Mouse (Mus musculus) forebrain, embryonic 12.5 days (tissue): Measurements from ENCODE around the gene Cd46. TPM values are rescaled to one million over a fixed set of nuclear protein-coding genes. Genes with fewer than 3 reads are reported as not detected.

Source experiments
- ATAC-seq: fragments of 200-750 bp; cut with Nextera tagmentation; 2 replicates; pipeline ENCODE4 v1.8.0; 2017; ENCODE audit warnings: moderate TSS enrichment; ENCODE audit not compliant: low FRiP score
- H3K27ac ChIP-seq: fragments of 300-500 bp; sonication (generic); 2 replicates; pipeline ENCODE4 v1.5.1; 2016; ENCODE audit warnings: mild to moderate bottlenecking
- H3K27me3 ChIP-seq: fragments of 300-500 bp; sonication (generic); 2 replicates; pipeline ENCODE4 v1.6.1; 2016; ENCODE audit warnings: mild to moderate bottlenecking
- H3K36me3 ChIP-seq: fragments of 300-500 bp; sonication (generic); replicated peaks from 2 replicates; pipeline ENCODE4 v1.6.1; 2016; ENCODE audit warnings: mild to moderate bottlenecking
- H3K4me1 ChIP-seq: fragments of 300-500 bp; sonication (generic); 2 replicates; pipeline ENCODE4 v1.6.1; 2016
- H3K4me2 ChIP-seq: fragments of 300-500 bp; sonication (generic); 2 replicates; pipeline ENCODE4 v1.6.1; 2016; ENCODE audit warnings: mild to moderate bottlenecking, moderate library complexity
- H3K4me3 ChIP-seq: fragments of 300-500 bp; sonication (generic); replicated peaks from 2 replicates; pipeline ENCODE4 v1.5.1; 2016; ENCODE audit warnings: mild to moderate bottlenecking
- H3K9ac ChIP-seq: fragments of 300-500 bp; sonication (generic); 2 replicates; pipeline ENCODE4 v1.6.1; 2016; ENCODE audit warnings: mild to moderate bottlenecking
- H3K9me3 ChIP-seq: fragments of 300-500 bp; sonication (generic); 2 replicates; pipeline ENCODE4 v1.6.1; 2016
- WGBS: fragments of 180-500 bp; shearing (Covaris S2); methylation state at CpG from one replicate; pipeline ENCODE4 v1.1.7; 2016; 5-methylcytosine and 5-hydroxymethylcytosine counted together
- polyA plus RNA-seq: library from polyadenylated mRNA; unstranded; fragments of >200 nt; fragmentation: Nextera tagmentation; extraction: Ambion mirVana; gene quantifications from 2 replicates; pipeline ENCODE4 v1.2.1, GENCODE M21; 2016

The Cd46 gene
- polyA plus RNA-seq, 1 experiment from 2014 or later, result 1.4 TPM

DNA sequence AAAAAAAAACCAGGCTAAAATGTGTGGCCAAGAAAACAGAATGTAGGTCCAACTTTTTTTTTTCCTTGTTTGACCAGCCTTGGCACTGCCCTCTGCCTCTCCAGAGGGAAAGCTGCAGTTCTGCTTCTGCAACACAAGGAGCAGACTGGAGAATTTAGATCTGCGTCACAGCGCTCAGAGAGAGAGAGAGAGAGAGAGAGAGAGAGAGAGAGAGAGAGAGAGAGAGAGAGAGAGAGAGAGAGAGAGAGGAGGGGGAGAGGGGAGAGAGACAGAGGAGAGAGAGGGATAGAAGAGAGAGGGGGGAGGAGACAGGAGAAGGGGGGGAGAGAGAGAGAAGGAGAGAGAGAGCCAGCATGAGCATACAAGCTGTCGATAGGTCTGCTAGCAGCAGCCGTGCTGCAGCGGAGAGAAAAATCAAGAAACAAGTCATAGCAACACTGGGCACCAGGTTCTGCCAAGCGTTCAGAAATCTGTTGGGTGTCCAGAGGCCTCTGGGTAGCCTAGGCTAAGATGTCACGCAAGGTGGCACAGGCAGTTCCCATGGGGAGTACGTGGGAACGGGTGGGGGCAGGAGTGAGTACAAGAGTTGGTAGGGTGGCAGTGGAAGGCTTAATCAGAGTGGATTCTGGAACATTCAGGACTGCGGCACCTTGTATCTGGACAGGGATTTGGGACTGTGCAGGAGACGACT, 75.1 kb downstream of the Cd46 start:
- Histone ChIP-seq H3K9me3 (no peaks in the 10 kb centered on the region), H3K27ac (no peak overlapping the region), H3K36me3 (no peaks in the 10 kb centered on the region), H3K27me3 (no peaks in the 10 kb centered on the region), H3K9ac (no peak overlapping the region), H3K4me1 (no peaks in the 10 kb centered on the region), H3K4me2 (no peak overlapping the region), H3K4me3 (no peak overlapping the region)
- peak; percentile 60; the same call in 1 of the 2 replicates for ATAC-seq
- WGBS, result 71% methylated on average over 10 of the region's 11 CpGs

DNA sequence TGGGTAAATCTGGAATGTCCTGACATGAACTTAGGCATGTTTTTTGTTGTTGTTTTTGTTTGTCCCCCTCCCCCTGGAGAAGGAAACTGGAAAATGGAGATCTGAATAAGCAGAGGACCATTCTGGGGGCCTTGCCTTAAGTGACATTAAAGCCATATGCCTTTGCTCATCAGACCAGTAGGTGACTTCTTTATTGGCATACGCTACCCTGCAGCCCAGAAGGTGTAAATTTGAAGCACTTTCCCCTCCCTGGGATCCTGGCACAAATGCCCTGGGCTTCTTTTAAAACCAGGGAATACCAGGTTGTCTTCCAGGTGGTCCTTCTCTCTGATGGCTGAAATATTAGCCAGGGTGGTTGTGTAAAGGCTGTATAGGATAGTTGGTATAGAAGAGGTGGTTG, 76.8 kb downstream of the Cd46 start:
- Histone ChIP-seq H3K27ac (no peak overlapping the region), H3K4me2 (no peak overlapping the region), H3K4me1 (no peaks in the 10 kb centered on the region), H3K36me3 (no peaks in the 10 kb centered on the region), H3K9me3 (no peaks in the 10 kb centered on the region), H3K4me3 (no peak overlapping the region), H3K9ac (no peak overlapping the region), H3K27me3 (no peaks in the 10 kb centered on the region)
- 96% methylated on average over 1 of the region's 1 CpGs for WGBS
- ATAC-seq, result no peak

DNA sequence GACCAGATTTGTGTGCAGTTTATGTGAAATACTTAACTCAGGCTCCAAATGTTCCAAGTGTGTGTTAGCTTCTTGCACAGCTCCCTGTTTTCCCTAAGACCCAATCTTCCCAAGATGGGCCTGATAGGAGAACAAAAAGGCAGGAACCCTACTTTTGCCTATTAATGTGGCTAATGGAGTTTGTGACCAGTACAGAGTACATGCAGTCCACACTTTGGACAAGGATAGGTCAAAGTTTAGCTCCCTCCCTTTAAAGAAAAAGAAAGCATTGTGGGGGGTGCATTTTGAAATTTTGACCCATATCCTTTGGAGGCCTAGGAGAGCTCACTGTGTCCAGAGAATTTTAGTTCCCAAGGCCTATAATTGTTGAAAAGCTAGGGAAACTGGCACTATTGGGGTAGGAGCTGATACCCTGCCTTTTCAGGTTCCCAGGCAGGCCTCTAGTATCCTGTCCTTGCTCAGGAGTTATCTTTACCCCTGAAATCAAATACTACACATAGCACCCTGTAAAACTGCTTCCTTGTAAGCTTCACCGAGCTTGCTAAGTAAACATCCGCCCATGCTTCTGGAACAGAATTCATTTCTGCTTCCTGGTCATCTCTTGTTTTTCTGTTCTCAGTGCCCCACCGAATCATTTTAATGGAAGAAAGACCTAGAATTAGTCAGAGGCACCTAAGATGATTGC, 77.7 kb downstream of the Cd46 start:
- H3K9me3 ChIP-seq, result no peaks in the 10 kb centered on the region
- 92% methylated on average over 3 of the region's 3 CpGs for WGBS
- no peaks in the 10 kb centered on the region for H3K4me1 ChIP-seq
- no peaks in the 10 kb centered on the region for H3K27me3 ChIP-seq
- no peak overlapping the region for H3K4me3 ChIP-seq
- no peaks in the 10 kb centered on the region for H3K36me3 ChIP-seq
- ATAC-seq, result no peak
- H3K4me2 ChIP-seq, result no peak overlapping the region
- no peak overlapping the region for H3K9ac ChIP-seq
- H3K27ac ChIP-seq, result no peak overlapping the region

DNA sequence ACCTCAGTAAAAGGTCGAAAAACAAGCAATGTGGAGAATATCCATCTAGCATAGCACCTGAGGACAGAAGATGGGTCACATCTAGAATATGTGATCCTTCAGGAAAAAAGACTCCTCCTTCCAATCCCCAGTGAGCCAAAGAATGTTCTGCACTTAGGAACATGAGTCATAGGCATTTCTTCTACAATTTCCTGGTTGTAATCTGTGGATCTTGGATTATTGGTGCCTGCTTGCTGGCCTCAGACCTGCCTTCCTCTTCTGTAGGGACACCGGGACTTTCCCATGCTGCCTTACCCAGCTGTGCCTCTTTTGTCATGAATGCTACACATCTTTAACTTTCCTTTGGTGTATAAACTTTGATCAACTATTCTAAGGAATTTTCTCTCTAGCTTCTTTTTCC, 79.5 kb downstream of the Cd46 start:
- no peaks in the 10 kb centered on the region for H3K4me1 ChIP-seq
- no peak overlapping the region for H3K27ac ChIP-seq
- H3K27me3 ChIP-seq, result no peaks in the 10 kb centered on the region
- no peak overlapping the region for H3K9ac ChIP-seq
- 92% methylated on average over 2 of the region's 2 CpGs for whole genome bisulfite sequencing
- H3K4me2 ChIP-seq, result no peak overlapping the region
- H3K36me3 ChIP-seq, result no peaks in the 10 kb centered on the region
- ATAC-seq, result no peak
- no peak overlapping the region for H3K4me3 ChIP-seq
- H3K9me3 ChIP-seq, result no peaks in the 10 kb centered on the region

DNA sequence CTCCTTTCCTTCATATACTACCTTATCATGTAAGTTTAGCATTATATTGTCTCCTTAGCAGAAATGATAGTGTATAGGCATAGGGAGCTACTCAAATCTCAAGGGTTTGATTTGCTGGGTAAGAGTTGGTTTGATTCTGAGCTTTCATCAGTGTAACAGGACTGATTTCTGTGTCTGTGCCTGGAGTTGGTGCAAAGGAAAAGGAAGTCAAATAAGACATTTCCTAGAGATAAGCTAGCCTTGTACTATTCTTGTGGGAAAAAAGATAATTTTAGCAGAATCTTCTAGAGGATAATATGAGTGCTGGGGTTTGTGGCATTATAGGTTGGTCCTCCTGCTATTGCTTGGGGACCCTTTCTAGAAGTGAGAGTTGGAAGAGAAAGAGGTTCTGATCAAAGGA, 85.8 kb downstream of the Cd46 start:
- Histone ChIP-seq H3K9ac (no peak overlapping the region), H3K36me3 (no peaks in the 10 kb centered on the region), H3K27ac (no peak overlapping the region), H3K4me3 (no peak overlapping the region), H3K4me1 (no peaks in the 10 kb centered on the region), H3K4me2 (no peak overlapping the region), H3K27me3 (no peaks in the 10 kb centered on the region), H3K9me3 (no peaks in the 10 kb centered on the region)
- no peak for ATAC-seq

DNA sequence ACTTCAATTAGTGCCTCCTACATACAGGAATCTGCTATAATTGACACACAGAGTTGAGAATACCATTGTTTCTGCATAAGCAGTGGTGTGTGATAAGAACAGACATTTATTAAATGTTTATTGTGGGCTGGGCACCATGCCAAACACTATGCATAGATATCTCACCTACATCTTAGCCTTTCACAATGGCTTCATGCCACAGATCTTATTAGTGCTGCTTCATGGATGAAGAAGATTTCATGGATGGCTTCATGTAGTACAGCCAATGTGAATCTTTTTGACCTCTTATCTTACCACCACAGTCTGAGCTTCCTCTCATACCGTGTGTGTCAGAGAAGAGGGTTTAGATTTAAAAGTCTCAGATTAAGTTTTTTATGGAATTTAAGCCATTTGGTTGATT, 87.9 kb downstream of the Cd46 start:
- H3K27ac ChIP-seq, result no peak overlapping the region
- no peak overlapping the region for H3K9ac ChIP-seq
- WGBS, result 85% methylated on average over 1 of the region's 1 CpGs
- ATAC-seq, result no peak
- no peaks in the 10 kb centered on the region for H3K27me3 ChIP-seq
- no peaks in the 10 kb centered on the region for H3K9me3 ChIP-seq
- no peak overlapping the region for H3K4me3 ChIP-seq
- no peaks in the 10 kb centered on the region for H3K36me3 ChIP-seq
- H3K4me2 ChIP-seq, result no peak overlapping the region
- H3K4me1 ChIP-seq, result no peaks in the 10 kb centered on the region

DNA sequence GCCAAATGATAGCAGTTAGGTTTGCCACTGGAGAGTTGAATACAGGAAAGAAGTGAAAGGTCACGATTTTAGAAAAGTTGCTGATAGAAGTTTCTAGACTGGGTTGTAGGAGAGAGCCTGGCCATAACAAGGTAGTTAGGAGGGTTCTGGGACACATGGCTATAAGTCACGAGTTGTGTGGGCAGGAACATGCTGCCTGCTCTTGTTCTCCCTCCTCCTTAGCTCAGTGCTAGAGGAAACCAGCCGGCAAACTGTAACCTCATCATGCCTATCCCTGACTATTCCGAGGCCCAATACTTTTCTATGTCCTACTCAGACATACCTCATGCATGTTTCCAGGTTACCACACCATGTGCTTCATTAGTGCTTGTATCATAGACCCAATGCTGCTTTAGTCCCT, 88.7 kb downstream of the Cd46 start:
- no peaks in the 10 kb centered on the region for H3K36me3 ChIP-seq
- no peak overlapping the region for H3K4me2 ChIP-seq
- no peaks in the 10 kb centered on the region for H3K27me3 ChIP-seq
- no peak for ATAC-seq
- H3K4me3 ChIP-seq, result no peak overlapping the region
- no peaks in the 10 kb centered on the region for H3K9me3 ChIP-seq
- no peaks in the 10 kb centered on the region for H3K4me1 ChIP-seq
- H3K9ac ChIP-seq, result no peak overlapping the region
- 82% methylated on average over 4 of the region's 4 CpGs for WGBS
- H3K27ac ChIP-seq, result no peak overlapping the region

DNA sequence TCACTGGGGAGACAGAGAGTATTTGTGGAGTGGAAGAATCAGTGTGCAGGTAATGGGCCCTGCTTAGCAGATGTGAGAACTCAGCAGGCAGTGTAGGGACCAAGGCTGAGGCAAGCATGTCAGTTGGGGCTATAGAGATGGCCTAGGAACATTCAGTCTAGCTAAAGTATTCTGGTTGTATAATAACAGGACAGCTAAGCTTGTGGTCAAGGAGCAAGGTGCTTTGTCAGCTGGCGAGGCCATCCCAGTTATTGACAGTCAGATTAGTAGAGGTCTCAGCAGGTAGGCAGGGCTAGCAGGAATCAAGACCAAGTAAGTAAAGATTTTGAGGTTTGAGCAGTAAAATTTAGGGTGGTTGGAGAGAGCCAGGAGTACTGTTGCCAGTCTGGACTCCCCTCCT, 93.7 kb downstream of the Cd46 start:
- ATAC-seq, result no peak
- H3K9me3 ChIP-seq, result no peaks in the 10 kb centered on the region
- WGBS, result 83% methylated on average over 1 of the region's 1 CpGs

DNA sequence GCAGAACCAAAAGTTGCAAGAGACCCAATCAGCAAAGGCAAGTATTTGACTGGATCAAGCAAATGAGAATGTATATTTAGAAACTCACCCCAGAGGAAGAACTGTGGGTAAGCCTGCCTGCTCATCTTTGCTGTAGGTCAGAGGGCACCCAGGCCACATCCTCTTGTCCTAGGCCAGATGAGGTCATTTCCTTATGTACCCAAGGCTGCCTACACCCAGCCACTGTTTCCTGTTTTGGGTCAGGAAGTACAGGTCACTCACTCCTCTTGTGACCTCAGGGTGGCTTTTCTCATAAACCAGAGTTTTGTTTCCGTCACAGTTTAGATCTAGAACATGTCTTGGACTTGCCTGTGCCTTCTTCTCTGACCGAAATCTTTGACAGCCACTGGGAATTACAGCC, 96.9 kb downstream of the Cd46 start:
- no peaks in the 10 kb centered on the region for H3K27me3 ChIP-seq
- H3K36me3 ChIP-seq, result no peaks in the 10 kb centered on the region
- no peak overlapping the region for H3K27ac ChIP-seq
- no peaks in the 10 kb centered on the region for H3K9me3 ChIP-seq
- no peak overlapping the region for H3K4me2 ChIP-seq
- H3K4me3 ChIP-seq, result no peak overlapping the region
- H3K4me1 ChIP-seq, result no peaks in the 10 kb centered on the region
- no peak overlapping the region for H3K9ac ChIP-seq
- no peak for ATAC-seq
- WGBS, result 90% methylated on average over 2 of the region's 2 CpGs

More for the DNA sequence above, 93.7 kb downstream of the Cd46 start:
- H3K27me3 ChIP-seq, result no peaks in the 10 kb centered on the region
- no peak overlapping the region for H3K9ac ChIP-seq
- H3K4me1 ChIP-seq, result no peaks in the 10 kb centered on the region
- H3K27ac ChIP-seq, result no peak overlapping the region
- no peaks in the 10 kb centered on the region for H3K36me3 ChIP-seq
- H3K4me2 ChIP-seq, result no peak overlapping the region
- no peak overlapping the region for H3K4me3 ChIP-seq

DNA sequence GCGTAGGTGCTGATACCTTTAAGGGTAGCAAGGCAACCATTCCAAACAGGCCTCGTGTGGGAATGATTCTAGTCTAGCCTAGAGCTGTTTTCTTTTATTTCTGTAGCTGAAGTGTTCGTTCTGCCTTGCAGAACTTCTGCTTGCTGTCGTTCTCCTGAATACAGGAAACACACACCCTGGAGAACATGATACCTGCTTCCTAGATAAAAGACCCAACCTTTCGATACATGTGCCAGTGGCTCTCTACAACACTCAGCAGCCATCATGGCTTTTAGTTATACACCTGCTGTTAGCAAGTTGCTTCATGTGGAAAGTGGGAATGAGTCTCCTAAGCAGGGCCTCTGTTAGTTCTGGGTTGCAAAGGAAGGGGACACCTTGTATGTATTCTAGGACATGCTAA, 97.8 kb downstream of the Cd46 start:
- no peaks in the 10 kb centered on the region for H3K27me3 ChIP-seq
- WGBS, result 86% methylated on average over 5 of the region's 5 CpGs
- H3K9me3 ChIP-seq, result no peaks in the 10 kb centered on the region
- no peak overlapping the region for H3K27ac ChIP-seq
- no peaks in the 10 kb centered on the region for H3K4me1 ChIP-seq
- no peaks in the 10 kb centered on the region for H3K36me3 ChIP-seq
- no peak overlapping the region for H3K9ac ChIP-seq
- H3K4me2 ChIP-seq, result no peak overlapping the region
- ATAC-seq, result no peak
- no peak overlapping the region for H3K4me3 ChIP-seq

DNA sequence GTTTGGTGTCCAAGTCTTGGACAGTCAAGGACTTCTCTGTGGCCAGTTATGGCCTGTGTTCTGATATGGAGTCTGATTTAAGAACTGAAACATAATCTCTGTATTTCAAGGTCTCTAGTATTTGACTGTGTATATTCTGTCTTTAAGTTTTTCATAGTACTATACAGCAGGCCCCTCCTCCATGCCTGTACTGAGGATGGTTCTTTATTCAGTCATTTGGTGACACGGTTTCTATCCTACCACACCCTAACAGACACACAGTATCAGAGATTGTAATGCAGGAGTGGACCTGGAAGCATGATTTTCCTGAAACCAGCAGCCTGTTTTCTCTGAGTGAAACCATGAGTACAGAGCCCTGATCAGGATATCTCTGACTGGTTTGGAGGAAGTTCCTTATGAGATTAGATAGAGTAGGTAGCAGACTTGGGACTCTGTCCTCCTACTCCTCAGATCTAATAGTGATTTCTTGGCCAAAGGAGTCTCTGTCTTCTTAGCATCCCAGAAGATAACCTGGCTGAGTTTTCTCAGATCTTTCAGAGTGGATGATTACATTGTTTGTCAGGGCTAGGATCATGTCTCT, 98.5 kb downstream of the Cd46 start:
- H3K4me2 ChIP-seq, result no peak overlapping the region
- no peak overlapping the region for H3K4me3 ChIP-seq
- no peak overlapping the region for H3K27ac ChIP-seq
- 93% methylated on average over 1 of the region's 1 CpGs for WGBS
- H3K4me1 ChIP-seq, result no peaks in the 10 kb centered on the region
- ATAC-seq, result no peak
- no peaks in the 10 kb centered on the region for H3K36me3 ChIP-seq
- H3K9me3 ChIP-seq, result no peaks in the 10 kb centered on the region
- H3K9ac ChIP-seq, result no peak overlapping the region
- H3K27me3 ChIP-seq, result no peaks in the 10 kb centered on the region

DNA sequence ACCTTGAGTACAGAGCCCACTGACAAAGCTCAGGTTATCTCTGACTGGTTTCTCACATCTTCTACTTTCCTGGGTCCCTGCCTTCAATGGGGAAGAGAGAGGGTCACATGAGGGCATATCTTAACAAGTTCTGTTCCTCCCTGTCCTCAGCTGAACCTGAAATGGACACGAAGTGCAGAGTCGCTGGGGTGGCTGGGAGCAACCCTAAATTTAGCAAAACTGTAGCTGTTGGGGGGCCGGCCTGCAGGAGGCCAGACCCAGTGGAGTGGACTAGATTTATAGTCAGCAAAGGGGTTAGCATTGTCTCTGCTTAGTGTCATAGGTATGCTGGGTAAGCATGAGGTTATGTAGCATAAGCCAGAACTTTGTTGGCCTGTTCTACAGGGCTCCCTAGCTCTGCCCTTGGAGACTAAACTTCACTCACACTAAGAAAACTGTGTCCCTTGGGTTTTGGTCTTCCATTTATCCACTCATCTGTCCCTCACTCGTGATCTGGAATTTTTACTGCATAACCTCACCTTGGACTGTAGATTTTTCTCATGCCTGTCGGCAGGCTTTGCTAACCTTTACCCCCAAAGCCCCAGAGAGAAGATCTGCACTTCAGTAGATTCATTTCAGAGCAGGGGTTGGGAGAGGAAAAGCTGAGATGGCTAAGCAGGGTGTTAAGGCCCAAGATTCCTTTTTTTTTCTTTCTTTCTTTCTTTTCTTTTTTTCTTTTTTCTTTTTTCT, 99.3 kb downstream of the Cd46 start:
- no peak overlapping the region for H3K4me3 ChIP-seq
- no peaks in the 10 kb centered on the region for H3K4me1 ChIP-seq
- no peak overlapping the region for H3K27ac ChIP-seq
- no peaks in the 10 kb centered on the region for H3K27me3 ChIP-seq
- no peak for ATAC-seq
- WGBS, result 91% methylated on average over 5 of the region's 5 CpGs
- no peak overlapping the region for H3K9ac ChIP-seq
- no peak overlapping the region for H3K4me2 ChIP-seq
- H3K9me3 ChIP-seq, result no peaks in the 10 kb centered on the region
- no peaks in the 10 kb centered on the region for H3K36me3 ChIP-seq
